Mouse (Mus musculus) lung, adult 2 months (tissue): Measurements from ENCODE around the gene Ffar1.

Experiments
- CTCF ChIP-seq: fragments of 200-500 bp; IDR thresholded peaks from 2 replicates; pipeline ENCODE4 v1.5.1; 2011; ENCODE audit warnings: mild to moderate bottlenecking, low read length, control low read depth; ENCODE audit not compliant: insufficient read depth
- POLR2A ChIP-seq: fragments of 200-500 bp; IDR thresholded peaks from 2 replicates; pipeline ENCODE4 v1.6.1; 2011; ENCODE audit warnings: low read depth, mild to moderate bottlenecking, control low read depth, low read length, borderline replicate concordance; ENCODE audit errors: extremely low read depth

- no peak for TF ChIP-seq POLR2A
- no peak for TF ChIP-seq CTCF
These were observed 16.6 kb downstream of the Ffar1 start for GRCm38 (mm10) chr7:30844676-30845297.
